Mouse (Mus musculus): Measurements from ENCODE around the gene Mvd. TPM values are rescaled to one million over a fixed set of nuclear protein-coding genes. Genes with fewer than 3 reads are reported as not detected.

Gene Mvd
- polyA plus RNA-seq, 1 experiment from 2014 or later = 45.1 TPM

Small RNAs within 50 kb of the gene (microRNA-seq; reads per million reads assigned to microRNA genes)
- gene Gm24366 = not detected

Other genes starting within 250 kb of the Mvd start
- gene Zfpm1, start 161.3 kb downstream of the Mvd start, polyA plus RNA-seq (2016; fragmentation: Nextera tagmentation; extraction: Ambion mirVana) = 2.1 and 2.8 TPM in 2 replicates
- gene Trhr2, start 82.7 kb downstream of the Mvd start, polyA plus RNA-seq (2016; fragmentation: Nextera tagmentation; extraction: Ambion mirVana) = 0.32 and 0.39 TPM in 2 replicates
- gene Zc3h18, start 66.8 kb downstream of the Mvd start, polyA plus RNA-seq (2016; fragmentation: Nextera tagmentation; extraction: Ambion mirVana) = 66.1 and 67.9 TPM in 2 replicates
- 0.45 TPM in 1 of 2 replicates, not detected in the other for gene Il17c, start 21.4 kb downstream of the Mvd start, polyA plus RNA-seq (2016; fragmentation: Nextera tagmentation; extraction: Ambion mirVana)
- gene Cyba, start 10.5 kb downstream of the Mvd start, polyA plus RNA-seq (2016; fragmentation: Nextera tagmentation; extraction: Ambion mirVana) = 88.3 TPM in 2 replicates
- 0.45 and 0.73 TPM in 2 replicates for gene Snai3, start 17.3 kb upstream of the Mvd start, polyA plus RNA-seq (2016; fragmentation: Nextera tagmentation; extraction: Ambion mirVana)
- 46.8 and 49.9 TPM in 2 replicates for gene Rnf166, start 32.6 kb upstream of the Mvd start, polyA plus RNA-seq (2016; fragmentation: Nextera tagmentation; extraction: Ambion mirVana)
- gene Ctu2, start 32.7 kb upstream of the Mvd start, polyA plus RNA-seq (2016; fragmentation: Nextera tagmentation; extraction: Ambion mirVana) = 69.9 and 76.8 TPM in 2 replicates
- gene Piezo1, start 107.9 kb upstream of the Mvd start, polyA plus RNA-seq (2016; fragmentation: Nextera tagmentation; extraction: Ambion mirVana) = 11.6 and 16.7 TPM in 2 replicates
- gene Cdt1, start 124.6 kb upstream of the Mvd start, polyA plus RNA-seq (2016; fragmentation: Nextera tagmentation; extraction: Ambion mirVana) = 41.2 and 41.6 TPM in 2 replicates
- gene Aprt, start 133.5 kb upstream of the Mvd start, polyA plus RNA-seq (2016; fragmentation: Nextera tagmentation; extraction: Ambion mirVana) = 289 and 298 TPM in 2 replicates
- gene Galns, start 168.0 kb upstream of the Mvd start, polyA plus RNA-seq (2016; fragmentation: Nextera tagmentation; extraction: Ambion mirVana) = 7.1 and 7.4 TPM in 2 replicates
- gene Trappc2l, start 168.2 kb upstream of the Mvd start, polyA plus RNA-seq (2016; fragmentation: Nextera tagmentation; extraction: Ambion mirVana) = 46.3 and 56.3 TPM in 2 replicates
- not detected in 2 replicates for gene Pabpn1l, start 179.3 kb upstream of the Mvd start, polyA plus RNA-seq (2016; fragmentation: Nextera tagmentation; extraction: Ambion mirVana)